Mouse (Mus musculus): ENCODE results near the gene Tmem81. TPM values are rescaled to one million over a fixed set of nuclear protein-coding genes. Genes with fewer than 3 reads are reported as not detected.

The Tmem81 gene
- polyA plus RNA-seq, 1 experiment: 12.1 TPM

GRCm38 (mm10) chr1:132557901-132558631 is 52.0 kb downstream of the Tmem81 start:
- WGBS: 38% methylated on average over 9 of the region's 9 CpGs
- TF ChIP-seq POLR2A (IDR thresholded peaks at IDR 0.05; ENCODE audit: borderline replicate concordance, control insufficient read depth, low read depth, low read length): no peak
- TF ChIP-seq CTCF (IDR thresholded peaks at IDR 0.05; ENCODE audit: control insufficient read depth, insufficient read depth, low read length): no peak
- Histone ChIP-seq H3K27ac (ENCODE audit: control insufficient read depth, insufficient read depth, low read depth, low read length, poor library complexity) (no peak overlapping the region), H3K4me1 (ENCODE audit: control insufficient read depth, insufficient read depth, low read length) (no peaks in the 10 kb centered on the region), H3K4me3 (replicated peaks; ENCODE audit: control insufficient read depth, low read depth, low read length) (no peak overlapping the region)

Other genes with a start within 250 kb of the Tmem81 start
- not detected in 2 replicates for gene Klhdc8a, start 207.6 kb upstream of the Tmem81 start, polyA plus RNA-seq (2011; ENCODE audit: insufficient read depth, insufficient read length, low replicate concordance, missing spikeins)
- gene Nuak2, start 190.1 kb upstream of the Tmem81 start, polyA plus RNA-seq (2011; ENCODE audit: insufficient read depth, insufficient read length, low replicate concordance, missing spikeins): 5.2 and 16.4 TPM in 2 replicates
- 246 and 316 TPM in 2 replicates for gene Tmcc2, start 114.9 kb upstream of the Tmem81 start, polyA plus RNA-seq (2011; ENCODE audit: insufficient read depth, insufficient read length, low replicate concordance, missing spikeins)
- gene Dstyk, start 88.7 kb upstream of the Tmem81 start, polyA plus RNA-seq (2011; ENCODE audit: insufficient read depth, insufficient read length, low replicate concordance, missing spikeins): 9.6 and 13.7 TPM in 2 replicates
- 24.8 and 25.5 TPM in 2 replicates for gene Rbbp5, start 28.9 kb upstream of the Tmem81 start, polyA plus RNA-seq (2011; ENCODE audit: insufficient read depth, insufficient read length, low replicate concordance, missing spikeins)
- not detected in 2 replicates for gene Cntn2, start 37.0 kb downstream of the Tmem81 start, polyA plus RNA-seq (2011; ENCODE audit: insufficient read depth, insufficient read length, low replicate concordance, missing spikeins)
- 0.25 and 0.75 TPM in 2 replicates for gene Nfasc, start 235.6 kb downstream of the Tmem81 start, polyA plus RNA-seq (2011; ENCODE audit: insufficient read depth, insufficient read length, low replicate concordance, missing spikeins)